ENCODE assay signal across 27 mouse cellular contexts in the genomic region with DNA sequence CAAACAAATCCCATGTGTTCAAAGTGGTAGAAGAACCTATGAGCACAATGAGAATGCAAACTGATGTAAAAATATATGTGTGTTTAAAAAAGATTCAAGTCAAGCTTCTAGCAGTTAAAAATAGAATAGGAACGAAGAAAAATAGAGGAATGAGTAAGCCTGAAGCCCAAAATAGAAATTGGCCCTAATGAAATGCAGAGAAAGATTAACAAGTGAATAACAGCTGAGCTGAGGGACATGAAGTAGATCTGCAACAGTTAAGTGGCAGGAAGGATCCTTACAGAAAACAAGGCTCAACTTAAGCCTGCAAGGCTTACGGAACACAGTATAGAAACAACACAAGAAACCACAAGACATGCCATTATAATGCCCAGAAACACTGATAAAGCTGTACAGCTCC.
A peak's percentile ranks its signal among the peaks of the same experiment; 100 is the strongest.
DNase-seq lines count a peak whose midpoint lies in the region; ATAC-seq lines count a peak whose summit lies in the region.
"Had no signal": no experiment of that assay in that cellular context is flagged by ENCODE, and none has a peak within 500 bp of the region (broad histone marks: within the 10 kb centered on the region; RNA-seq: fewer than 3 reads in every experiment).

No protein-coding gene starts in this region.

- H3K9ac ChIP-seq in heart, embryonic 16.5 days (ENCODE audit: low read length): no peak overlapping the region
- H3K9ac ChIP-seq: hindbrain, embryonic 15.5 days; liver, embryonic 14.5 days; neural tube, embryonic 12.5 days had no signal

- H3K4me1 ChIP-seq in heart, embryonic 16.5 days (ENCODE audit: control insufficient read depth, insufficient read depth, low read length): peaks cover 14% of the 10 kb centered on the region
- H3K4me1 ChIP-seq: hindbrain, embryonic 10.5 days; hindbrain, embryonic 15.5 days; neural tube, embryonic 12.5 days had no signal

- ATAC-seq in heart, embryonic 16.5 days (replicated peaks; ENCODE audit: extremely low read depth, insufficient read depth, low FRiP score): no peak
- ATAC-seq: CD4-positive, CD25-positive, alpha-beta regulatory T cell, adult 4 months; forebrain, embryonic 14.5 days; inflammation-experienced regulatory T-cells, adult 6 months; midbrain, embryonic 16.5 days had no signal

- no peaks in the 10 kb centered on the region for H3K27me3 ChIP-seq in heart, embryonic 16.5 days (ENCODE audit: control insufficient read depth, insufficient read depth, low read length)
- H3K27me3 ChIP-seq: hindbrain, embryonic 15.5 days; neural tube, embryonic 12.5 days had no signal

- no peaks in the 10 kb centered on the region for H3K79me2 ChIP-seq in macrophage (ENCODE audit: inconsistent target)

- no peaks in the 10 kb centered on the region for H3K9me3 ChIP-seq in heart, embryonic 16.5 days (replicated peaks; ENCODE audit: control insufficient read depth, low read length)
- H3K9me3 ChIP-seq: hindbrain, embryonic 10.5 days; hindbrain, embryonic 15.5 days; neural tube, embryonic 12.5 days had no signal

- DNase-seq in heart, adult 8-10 months (ENCODE audit: low spot score): peak; percentile 34
- no peak for DNase-seq in heart, postnatal 10 days
- no peak for DNase-seq in heart, postnatal 25 days (ENCODE audit: low spot score)
- DNase-seq in adipocyte (ENCODE audit: low spot score): peak; percentile 38
- no peak for DNase-seq in adrenal gland, postnatal 4 days (ENCODE audit: low spot score in 2 of 2)
- DNase-seq: adrenal gland, postnatal 14 days; cerebellum, adult 8-10 months; cerebellum, postnatal 36 days; kidney, adult 11 months; kidney, postnatal 14 days; layer of hippocampus, adult 9-11 months; liver; lung, adult 2 months; lung, postnatal 10 days; right cerebral cortex, postnatal 4 days; thymus, adult 2 months; thymus, postnatal 36 days had no signal

- no peaks in the 10 kb centered on the region for H3K36me3 ChIP-seq in heart, embryonic 16.5 days (ENCODE audit: control insufficient read depth, insufficient read depth)
- no peaks in the 10 kb centered on the region for H3K36me3 ChIP-seq in macrophage (ENCODE audit: inconsistent target)
- H3K36me3 ChIP-seq: hindbrain, embryonic 10.5 days; hindbrain, embryonic 15.5 days; neural tube, embryonic 12.5 days had no signal

- intact Hi-C loops in heart, postnatal 10 days (cut with DNase I): no loop called here
- intact Hi-C loops in heart, postnatal 25 days (cut with DNase I): no loop called here

- no peak overlapping the region for H3K4me3 ChIP-seq in heart, embryonic 16.5 days (ENCODE audit: low read length)
- H3K4me3 ChIP-seq in macrophage (ENCODE audit: inconsistent target): no peak overlapping the region
- H3K4me3 ChIP-seq: hindbrain, embryonic 10.5 days; hindbrain, embryonic 15.5 days; neural tube, embryonic 12.5 days had no signal

- H3K27ac ChIP-seq in heart, embryonic 16.5 days (ENCODE audit: low read length): peak overlapping the region; percentile 64
- peak overlapping the region; percentile 82 for H3K27ac ChIP-seq in macrophage
- H3K27ac ChIP-seq: hindbrain, embryonic 10.5 days; hindbrain, embryonic 15.5 days; liver, embryonic 14.5 days; neural tube, embryonic 12.5 days had no signal

- 37% methylated on average over 2 of the region's 2 CpGs for WGBS in heart, embryonic 16.5 days
- WGBS in macrophage (ENCODE audit: missing documents): 50% methylated on average over 2 of the region's 2 CpGs

- no peak overlapping the region for H3K4me2 ChIP-seq in heart, embryonic 16.5 days (ENCODE audit: low read depth, low read length)
- H3K4me2 ChIP-seq: hindbrain, embryonic 15.5 days; neural tube, embryonic 12.5 days had no signal

Comparison
In these comparisons a context has a peak if more than half of its experiments do, and no peak if none do; other contexts are left out.
1. DNase-seq: peak in heart, adult 8-10 months (single experiment) and adipocyte (single experiment); none in heart, postnatal 10 days (0 of 2), heart, postnatal 25 days (single experiment) and adrenal gland, postnatal 4 days (0 of 2).